Mouse (Mus musculus) effector memory CD4-positive, alpha-beta T cell, adult 7 months (primary cell): ENCODE results near the gene Rbm44. TPM values are rescaled to one million over a fixed set of nuclear protein-coding genes. Genes with fewer than 3 reads are reported as not detected.

Experiments
- polyA plus RNA-seq: library from polyadenylated mRNA; unstranded; fragments of 100-300 nt; shearing (Covaris generic); gene quantifications from one replicate; pipeline ENCODE4 v1.2.1, GENCODE M21; 2017

Rbm44 gene
- polyA plus RNA-seq = 0.21 TPM

GRCm38 (mm10) chr1:91144813-91145212 is at the start of gene Rbm44:
Rbm44 (plus strand) TSS chr1:91145089.

DNA sequence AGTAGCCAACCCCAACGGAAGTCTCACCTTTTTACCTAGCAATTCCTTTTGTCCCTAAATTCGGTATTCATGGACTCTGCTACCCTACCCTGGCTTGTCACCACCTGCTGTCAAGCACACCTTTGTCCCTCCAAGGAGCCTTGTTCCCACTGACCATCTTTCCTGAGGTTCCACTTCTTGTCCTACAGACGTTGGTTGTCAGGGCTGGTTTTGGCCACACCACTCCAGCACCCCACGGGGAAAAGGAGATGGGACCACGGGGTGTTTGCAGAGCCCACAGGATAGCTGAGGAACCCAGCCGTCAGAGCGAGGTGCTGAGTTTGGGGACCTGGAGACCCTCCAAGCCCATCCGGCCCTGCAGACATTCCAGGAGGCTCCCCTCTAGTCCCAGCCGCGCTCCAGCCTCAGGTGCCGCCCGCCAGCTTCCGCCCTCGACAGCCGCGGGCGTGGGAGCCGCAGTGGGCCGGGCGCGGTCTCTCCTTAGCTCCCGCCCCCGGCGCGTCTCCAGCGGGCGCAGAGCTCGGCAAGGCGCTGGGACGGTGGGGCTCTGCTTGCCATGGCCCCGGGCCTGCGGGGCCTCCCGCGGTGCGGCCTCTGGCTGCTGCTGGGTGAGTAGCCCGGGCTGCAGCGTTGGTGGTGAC is 34.8 kb downstream of the Rbm44 start, which contains the start of gene Ramp1:
Gene Ramp1 (plus strand): TSS at position 290 of the 641 bp plus-strand sequence.

Other genes starting within 250 kb of the Rbm44 start
- gene Mlph, start 230.0 kb upstream of the Rbm44 start, polyA plus RNA-seq = 0.40 TPM
- not detected for gene Prlh, start 192.0 kb upstream of the Rbm44 start, polyA plus RNA-seq
- gene Rab17, start 175.4 kb upstream of the Rbm44 start, polyA plus RNA-seq = not detected
- 293 TPM for gene Lrrfip1, start 146.4 kb upstream of the Rbm44 start, polyA plus RNA-seq
- gene Ramp1, start 34.7 kb downstream of the Rbm44 start, polyA plus RNA-seq = 1.2 TPM
- 50.3 TPM for gene Ube2f, start 105.2 kb downstream of the Rbm44 start, polyA plus RNA-seq
- 16.6 TPM for gene Scly, start 153.2 kb downstream of the Rbm44 start, polyA plus RNA-seq
- 0.23 TPM for gene Espnl, start 177.0 kb downstream of the Rbm44 start, polyA plus RNA-seq
- gene Klhl30, start 205.9 kb downstream of the Rbm44 start, polyA plus RNA-seq = 0.28 TPM
- not detected for gene Erfe, start 221.3 kb downstream of the Rbm44 start, polyA plus RNA-seq